Mouse (Mus musculus): ENCODE measurements around the gene Stx8.

Stx8 gene

DNA sequence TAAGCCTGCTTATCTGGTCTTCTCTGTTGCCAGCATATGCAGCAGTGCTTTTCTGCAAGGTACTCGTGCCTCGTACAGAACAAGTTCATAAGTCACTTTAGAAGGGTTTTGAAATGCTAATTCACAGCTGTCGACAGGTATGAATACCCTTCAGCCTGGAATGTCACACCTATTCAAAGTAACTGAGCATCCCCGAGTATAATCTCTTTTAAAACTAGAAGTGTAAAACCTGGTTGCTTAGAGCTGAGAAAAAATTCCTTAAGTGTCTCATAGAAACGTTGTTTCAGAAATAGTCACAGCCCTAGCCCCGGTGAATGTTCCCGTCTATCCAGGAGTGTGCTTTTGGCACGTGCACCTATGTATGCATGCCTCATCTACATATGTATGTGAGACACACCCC, 176.3 kb downstream of the Stx8 start:
- DNase-seq (ENCODE audit: extremely low read depth, low read depth, low spot score): no peak

DNA sequence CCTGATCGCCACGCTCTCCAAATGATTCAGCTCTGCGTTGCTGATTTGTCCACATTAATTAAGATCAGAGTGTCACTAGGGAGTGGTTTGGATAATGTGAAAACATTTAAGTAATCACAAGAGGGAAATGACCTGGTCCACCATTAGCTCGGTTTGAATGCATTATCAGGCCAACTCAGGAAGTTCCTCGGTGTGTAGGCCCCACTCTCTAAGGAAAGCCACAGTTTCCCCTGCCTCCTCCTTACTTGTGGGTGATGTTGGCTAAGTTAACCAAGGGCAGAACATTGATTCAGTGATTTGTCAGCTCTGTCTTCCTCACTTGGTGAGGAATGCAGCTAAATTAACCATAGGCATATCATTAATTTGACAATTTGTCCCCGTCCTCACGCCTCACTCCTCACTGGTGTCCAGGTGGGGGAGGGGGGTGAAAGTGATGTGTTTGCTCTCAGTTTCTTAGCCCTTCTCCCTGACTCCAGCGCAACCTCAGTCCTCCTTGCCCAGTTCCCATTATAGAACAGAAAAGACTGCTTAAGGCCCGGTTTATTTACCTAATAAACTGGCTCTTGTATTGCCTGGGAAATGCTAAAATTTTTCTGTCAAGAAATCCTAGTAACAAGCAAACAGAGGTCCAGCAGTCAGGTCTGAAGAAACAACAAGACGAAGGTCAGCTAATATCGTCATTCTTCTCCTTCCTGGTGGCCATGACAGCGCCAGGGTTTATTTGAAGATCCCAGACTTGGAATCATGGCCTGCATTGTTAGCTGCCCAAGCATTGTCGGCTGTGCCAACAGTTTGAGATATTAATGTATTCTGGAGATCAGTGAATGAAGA, 178.5 kb downstream of the Stx8 start:
- no peak for DNase-seq (ENCODE audit: extremely low read depth, low read depth, low spot score)

DNA sequence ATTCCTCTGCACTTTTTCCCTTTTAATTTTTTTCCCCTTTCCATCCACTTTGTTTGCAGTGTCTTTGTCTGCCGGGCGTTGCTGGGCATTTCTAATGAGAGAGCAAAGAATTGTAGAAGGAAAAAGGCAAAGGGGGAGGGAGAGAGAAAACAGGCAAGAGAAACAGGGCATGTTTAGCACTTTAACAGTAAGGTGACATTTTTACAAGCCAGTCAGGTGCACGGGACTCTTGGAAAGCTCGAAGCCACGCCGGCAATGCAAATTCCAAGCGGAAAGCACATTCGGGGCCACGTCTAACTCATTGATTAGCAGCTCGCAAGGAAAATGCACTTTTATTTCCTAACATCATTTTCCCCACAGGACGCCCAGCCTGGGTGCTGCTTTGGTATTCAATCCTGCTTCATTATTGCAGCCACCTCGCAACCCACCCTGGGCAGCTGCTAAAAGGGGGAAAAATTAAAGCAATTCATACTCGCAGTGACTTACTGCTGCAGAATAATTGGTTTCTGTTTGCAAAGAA, 179.1 kb downstream of the Stx8 start:
- no peak for DNase-seq (ENCODE audit: extremely low read depth, low read depth, low spot score)

DNA sequence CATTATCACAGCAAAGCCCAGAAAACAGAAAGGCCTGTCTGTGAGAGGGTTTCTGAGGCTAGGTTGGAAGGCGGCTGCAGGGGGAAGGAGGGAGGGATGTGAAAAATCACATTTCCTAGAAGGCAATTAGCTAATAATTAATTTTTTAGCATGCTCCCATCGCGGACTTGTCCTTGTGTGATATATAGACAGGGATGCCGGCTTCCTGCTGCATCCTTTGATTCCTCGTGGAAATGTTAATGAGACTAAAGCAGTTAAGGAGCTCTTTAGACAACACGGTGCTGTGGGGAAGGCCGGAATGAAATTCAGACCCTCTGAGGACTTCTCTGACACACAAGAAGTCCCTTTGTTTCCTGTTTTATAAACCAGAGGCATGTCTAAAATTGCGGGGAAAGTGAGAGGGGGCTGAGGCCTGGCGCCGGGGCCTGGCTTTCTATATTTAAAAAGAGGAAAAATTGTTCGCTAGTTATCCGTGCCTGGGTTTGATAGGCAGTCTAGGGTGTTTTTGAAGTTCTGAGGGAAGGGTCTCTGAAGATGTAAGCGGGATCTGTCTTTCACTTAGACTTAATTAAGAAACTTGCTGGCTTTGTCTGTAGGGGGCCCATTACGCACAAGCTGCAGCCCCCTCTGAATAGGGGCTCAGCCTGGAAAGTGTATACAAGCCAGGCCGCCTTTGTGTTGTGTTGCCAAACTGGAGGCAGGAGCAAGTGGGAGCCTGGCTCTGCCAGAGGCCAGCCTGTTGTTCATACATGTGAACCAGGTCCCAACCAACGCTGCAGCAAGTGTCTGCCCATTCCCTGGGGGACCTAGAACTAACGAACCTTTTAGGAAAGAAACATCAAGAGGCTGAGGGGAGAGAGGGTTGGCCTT, 179.8 kb downstream of the Stx8 start:
- no peak for DNase-seq (ENCODE audit: extremely low read depth, low read depth, low spot score)

DNA sequence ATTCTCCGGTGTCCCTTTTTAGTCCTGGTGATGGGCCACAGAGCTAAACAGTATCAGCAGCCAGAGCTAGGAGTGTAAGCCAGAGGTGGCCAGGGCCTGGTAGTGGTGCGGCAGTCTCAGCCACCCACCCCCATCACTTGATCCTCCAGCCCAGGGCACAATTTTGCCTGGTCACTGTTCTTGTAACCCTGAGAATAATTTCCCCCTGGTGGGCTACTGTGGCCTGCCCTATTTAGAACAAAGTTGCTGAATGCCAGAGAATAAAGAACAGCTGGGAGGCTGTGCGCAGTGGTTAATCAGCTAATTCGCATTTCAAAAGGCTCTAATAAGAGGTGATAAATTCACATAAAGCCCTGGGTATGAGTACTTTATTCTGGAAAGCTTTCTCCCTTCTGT, 180.5 kb downstream of the Stx8 start:
- no peak for DNase-seq (ENCODE audit: extremely low read depth, low read depth, low spot score)

DNA sequence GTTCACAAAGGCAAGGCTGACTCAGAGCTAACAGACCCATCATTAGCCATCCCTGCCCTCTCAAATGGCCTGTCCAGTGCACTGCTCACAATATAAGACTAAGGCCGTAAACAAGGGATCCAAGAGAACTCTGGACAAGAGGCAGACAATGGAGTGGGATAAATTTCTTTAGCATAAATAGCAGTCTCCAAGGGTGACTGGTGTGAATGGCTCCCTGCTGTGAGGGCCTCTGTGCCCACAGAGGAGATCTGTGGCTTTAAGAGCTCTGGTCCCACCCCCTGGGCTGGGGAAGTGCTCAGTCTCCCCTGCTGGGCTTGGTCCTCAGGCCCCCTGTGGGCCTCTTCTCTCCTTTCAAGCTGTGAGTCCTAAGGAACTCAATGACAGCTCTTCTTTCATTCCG, 184.9 kb downstream of the Stx8 start:
- DNase-seq (ENCODE audit: extremely low read depth, low read depth, low spot score): no peak

DNA sequence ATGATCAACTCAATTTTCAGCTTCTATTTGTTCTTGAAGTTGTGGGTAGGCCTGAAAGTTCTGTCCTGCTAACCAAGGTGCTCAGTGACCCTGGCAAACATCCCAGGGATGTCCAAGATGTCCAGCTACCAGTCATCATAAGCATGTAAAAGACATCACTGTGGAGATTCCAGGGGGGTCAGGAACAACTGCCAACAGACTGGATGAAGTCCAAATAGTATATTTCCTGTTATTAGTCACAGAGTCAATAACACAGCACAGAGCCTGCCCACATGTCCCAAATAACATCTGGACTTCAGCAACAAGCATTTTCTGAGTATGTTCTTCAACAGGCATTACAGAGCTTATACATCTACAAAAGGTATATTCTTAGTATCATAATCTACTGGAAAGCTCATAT, 189.8 kb downstream of the Stx8 start:
- no peak for DNase-seq (ENCODE audit: extremely low read depth, low read depth, low spot score)

DNA sequence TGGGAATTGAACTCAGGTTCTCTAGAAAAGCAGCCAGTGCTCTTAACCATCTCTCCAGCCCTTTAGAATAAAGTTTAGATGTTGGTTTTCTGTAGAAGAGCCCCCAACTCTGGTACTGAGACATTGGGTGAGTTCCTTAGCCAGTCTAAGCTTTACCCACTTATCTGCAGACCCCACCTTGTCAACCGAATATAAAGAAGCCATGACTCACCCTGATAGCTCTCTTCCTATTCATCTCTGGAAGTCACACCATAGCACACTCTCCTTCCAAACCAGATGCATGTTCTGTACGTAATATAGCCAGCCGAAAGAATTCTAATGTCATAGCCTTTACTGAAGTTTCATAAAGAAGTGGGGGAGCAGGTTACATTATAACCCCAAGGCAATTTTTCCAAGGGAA, 192.2 kb downstream of the Stx8 start:
- no peak for DNase-seq (ENCODE audit: extremely low read depth, low read depth, low spot score)

DNA sequence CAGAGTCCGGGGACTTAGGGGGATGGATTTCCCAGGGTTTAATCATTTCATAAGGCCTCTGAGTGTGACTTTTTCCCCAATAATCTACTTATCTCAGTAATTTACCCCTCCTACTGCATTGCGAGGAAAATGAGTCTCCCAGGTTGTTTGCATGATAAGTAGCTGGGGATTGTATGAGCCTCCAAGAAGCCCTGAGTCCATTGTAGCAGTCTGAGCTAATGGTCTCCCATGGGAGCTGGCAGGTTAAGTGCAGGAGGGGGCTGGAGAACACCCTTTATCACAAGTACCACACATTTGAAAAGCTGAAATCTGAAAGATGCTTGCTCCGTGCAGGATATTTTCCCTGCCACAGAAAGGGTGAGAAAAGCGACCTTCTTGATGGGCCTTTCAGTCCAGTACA, 193.9 kb downstream of the Stx8 start:
- no peak for DNase-seq (ENCODE audit: extremely low read depth, low read depth, low spot score)

DNA sequence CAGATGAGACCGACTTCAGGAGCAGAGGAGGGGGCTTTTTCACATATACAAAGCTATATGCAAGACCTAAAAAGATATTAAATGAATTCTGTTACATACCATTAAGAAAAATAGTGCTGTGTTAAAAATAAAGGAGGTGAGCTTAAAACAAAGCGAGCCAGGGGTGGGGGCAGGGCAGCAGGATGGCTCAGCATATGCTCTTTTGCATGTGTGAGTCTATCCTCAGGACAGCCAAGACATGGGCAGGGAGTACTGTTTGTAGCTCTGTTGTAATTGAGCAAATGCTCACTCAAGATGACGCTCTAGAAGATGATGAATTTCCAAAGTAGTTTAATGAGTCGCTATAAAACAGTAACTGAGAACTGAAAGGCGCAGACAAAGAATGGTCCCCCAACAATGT, 198.4 kb downstream of the Stx8 start:
- DNase-seq (ENCODE audit: extremely low read depth, low read depth, low spot score): no peak

DNA sequence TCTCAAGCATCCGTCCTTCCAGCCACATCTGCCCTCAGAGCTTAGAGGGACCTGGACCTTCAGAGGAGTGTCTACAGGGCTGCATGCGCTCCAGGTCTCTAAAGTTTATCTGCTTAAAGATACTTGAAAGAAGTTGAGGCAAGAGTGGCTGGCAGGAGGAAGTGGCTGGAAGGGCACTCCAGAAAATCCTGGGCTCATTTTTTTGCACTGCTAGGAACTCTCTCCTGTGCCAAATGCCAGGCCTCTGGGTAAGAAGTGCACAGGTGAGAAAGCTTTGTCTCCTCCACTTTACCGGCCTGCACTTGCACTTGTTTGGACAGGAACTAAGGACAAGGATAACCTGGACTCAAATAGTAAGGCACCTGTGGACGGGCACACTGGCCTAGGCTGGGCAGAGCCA, 202.4 kb downstream of the Stx8 start:
- no peak for DNase-seq (ENCODE audit: extremely low read depth, low read depth, low spot score)

DNA sequence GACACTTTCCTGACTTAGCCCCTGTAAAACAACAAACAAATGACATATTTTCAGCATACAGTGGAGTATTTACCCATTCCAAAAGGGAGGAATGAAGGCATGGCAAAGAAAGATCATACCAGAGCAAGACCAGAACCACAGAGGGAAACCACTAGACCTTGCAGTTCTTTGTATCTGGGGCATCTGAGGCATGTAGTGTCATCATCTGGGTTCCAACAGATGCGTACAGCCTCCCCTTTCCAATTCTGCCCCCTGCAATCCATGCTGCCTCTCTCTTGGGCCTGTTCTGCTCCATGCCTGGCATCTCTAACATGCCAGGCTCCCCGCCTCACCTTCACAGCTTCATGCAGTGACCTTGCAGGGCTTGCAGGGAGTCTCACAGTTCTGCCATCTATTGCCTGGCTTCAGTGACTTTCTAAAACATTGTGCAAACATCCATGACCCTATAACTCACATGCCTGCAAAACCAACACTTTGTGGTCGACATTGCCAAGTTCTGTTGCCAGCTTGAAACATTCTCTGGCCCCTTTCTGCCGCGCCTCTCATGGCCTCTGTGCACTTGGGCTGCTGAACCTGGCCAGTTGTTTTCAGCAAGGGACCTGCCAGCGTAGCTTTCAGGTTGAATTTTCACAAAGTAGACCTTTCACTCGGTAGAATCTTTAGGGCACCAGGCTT, 206.1 kb downstream of the Stx8 start:
- DNase-seq (ENCODE audit: extremely low read depth, low read depth, low spot score): no peak

DNA sequence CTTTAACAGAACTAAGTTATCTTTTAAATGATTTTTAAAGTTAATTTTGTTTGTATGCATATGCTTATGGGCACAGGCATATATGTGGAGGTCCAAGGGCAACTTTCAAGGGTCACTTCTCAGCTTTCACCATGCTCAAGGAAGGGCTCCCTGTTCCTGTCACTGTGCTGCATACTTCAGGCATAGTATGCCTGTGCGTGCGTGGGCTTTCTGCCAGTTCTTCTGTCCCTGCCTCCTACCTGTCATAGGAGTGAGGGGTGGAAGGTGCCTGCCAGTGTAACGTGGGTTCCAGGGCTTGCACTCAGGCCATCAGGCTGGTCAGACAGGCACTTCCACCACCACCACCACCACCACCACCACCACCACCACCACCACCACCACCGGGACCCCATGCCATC, 206.7 kb downstream of the Stx8 start:
- no peak for DNase-seq (ENCODE audit: extremely low read depth, low read depth, low spot score)

DNA sequence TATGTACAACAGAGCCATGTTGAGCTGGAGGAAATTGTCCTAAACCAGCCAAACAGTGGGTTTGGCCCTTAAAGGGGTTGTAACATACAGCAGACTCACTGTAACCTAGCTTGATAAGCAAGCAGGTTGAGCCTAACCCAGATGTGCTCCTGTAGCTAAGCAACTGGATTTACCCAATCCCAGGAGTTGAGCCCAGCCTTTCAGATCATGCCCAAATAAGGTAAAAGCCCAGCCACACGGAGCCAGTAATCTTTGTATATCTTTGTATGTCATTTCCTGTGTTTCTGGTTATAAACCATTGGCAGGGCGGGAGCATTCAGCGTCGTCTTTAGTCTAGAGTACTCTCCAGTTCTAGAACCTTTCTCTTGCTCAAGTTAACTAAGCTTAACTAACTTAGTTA, 210.6 kb downstream of the Stx8 start:
- DNase-seq (ENCODE audit: extremely low read depth, low read depth, low spot score): no peak

DNA sequence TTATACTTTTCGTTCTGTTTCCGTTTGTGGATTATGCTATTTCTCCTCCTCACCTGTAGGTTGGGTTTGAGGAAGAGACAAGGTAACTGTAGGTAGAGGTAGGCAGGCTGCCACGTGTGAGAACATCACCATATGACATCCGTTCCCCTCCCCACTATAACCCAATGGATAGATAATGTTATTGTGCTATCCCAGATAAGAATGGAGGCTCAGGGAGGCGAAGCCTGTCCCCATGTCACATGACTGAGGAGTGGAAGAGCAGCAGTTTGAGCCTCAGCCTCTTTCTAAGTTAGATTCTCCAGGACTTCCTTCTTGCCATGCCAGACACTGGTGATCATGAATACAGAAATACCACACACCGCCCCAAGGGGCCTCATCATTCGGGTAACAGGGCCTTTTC, 211.4 kb downstream of the Stx8 start:
- no peak for DNase-seq (ENCODE audit: extremely low read depth, low read depth, low spot score)

DNA sequence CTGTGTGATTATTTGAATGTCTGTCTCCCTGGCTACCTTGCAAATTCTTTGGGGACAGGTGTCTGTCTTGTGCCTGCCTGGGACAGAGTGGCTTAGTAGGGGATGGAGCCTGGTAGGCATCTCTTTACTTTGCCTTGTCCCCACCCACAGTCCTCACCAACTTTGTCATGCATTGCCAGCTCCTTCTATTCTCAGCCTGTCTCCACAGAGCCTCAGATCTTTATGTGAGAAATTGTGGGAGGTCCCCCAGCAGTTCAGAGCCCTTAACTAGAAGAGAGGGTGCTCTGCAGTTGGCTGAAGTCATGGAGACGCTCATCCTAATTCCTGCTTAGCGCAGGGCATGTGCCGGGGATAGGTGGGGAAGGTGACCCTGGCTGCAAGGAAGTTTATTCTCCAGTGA, 219.7 kb downstream of the Stx8 start:
- no peak for DNase-seq (ENCODE audit: extremely low read depth, low read depth, low spot score)

DNA sequence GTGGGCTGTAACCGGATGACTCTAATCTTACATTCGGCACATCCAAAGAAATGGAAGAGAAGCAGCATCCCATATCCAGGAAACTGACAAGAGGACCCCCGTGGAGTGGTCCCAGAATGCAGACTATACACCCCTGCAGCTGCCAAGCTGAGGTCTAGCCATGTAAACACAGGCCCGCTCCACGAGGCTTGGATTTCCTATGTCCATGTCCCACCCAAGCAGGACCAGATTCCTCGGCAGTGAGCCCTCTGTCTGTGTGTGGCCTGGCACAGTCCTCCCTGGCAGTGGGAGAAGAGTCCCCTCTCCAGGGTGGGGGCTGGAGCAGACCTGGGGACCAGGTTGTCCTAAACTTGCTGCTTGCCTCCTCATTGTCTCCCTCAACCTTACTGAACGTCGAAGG, 221.2 kb downstream of the Stx8 start:
- DNase-seq (ENCODE audit: extremely low read depth, low read depth, low spot score): no peak

DNA sequence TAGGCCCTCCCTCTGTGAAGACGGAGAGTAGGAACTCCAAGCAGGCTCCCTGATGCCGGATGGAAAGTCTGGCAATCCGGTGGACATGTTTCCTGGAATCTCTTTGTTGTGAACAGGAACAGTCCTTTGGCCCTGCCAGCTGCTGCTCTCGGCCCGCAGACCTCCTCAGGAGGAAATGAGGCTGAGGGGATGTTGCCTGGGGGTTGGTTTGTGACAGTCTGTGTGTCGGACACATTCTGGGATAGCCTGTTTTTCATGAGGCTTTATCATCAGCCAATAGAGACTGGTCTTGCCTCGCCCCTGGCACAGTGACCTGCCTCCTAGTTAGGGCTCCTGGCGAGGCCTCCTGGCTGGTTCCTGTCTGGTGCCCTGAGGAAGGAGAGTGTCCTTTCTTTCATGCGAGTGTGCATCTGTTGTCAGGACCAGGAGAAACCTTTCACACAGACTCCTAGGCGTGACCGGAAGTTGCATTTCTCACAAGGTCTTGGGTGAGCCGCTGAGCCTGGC, 222.8 kb downstream of the Stx8 start:
- no peak for DNase-seq (ENCODE audit: extremely low read depth, low read depth, low spot score)

DNA sequence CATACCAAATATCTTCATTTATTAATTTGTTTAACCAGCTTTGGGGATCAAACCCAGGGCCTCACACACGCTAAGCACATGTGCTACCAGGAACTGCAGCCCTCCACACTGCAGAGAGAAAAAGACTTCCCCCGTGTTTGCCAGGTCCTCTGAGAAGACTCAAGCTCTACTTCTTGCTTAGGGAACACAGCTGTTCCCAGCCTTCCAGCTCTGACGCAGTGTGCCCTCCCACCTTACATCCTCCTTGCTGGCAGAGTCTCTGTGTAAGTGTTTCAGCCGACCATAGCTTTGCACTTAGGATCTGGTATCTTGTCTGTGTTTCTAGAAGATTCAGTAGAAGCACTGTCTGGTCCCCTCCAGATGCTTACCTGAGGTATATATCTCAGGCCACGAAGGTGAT, 224.9 kb downstream of the Stx8 start:
- DNase-seq (ENCODE audit: extremely low read depth, low read depth, low spot score): no peak

DNA sequence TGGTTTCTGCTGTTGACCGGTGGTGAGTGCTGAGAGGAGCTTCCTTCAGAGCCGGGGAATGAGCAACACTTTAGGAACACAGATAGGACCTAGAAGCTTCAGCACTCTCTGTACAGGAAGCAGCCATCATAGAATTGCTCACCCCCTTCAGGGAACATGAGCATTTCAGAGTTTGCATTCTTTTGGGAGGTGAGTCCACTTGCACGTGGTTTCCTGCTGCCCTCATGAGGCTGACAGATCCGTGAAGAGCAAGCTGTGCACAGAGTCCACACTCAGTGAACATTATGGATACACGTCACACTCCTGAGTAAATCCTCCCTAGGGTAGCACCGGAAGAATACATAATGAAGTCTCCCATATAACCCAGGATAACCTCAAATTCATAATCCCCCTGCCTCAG, 229.2 kb downstream of the Stx8 start:
- DNase-seq (ENCODE audit: extremely low read depth, low read depth, low spot score): no peak

DNA sequence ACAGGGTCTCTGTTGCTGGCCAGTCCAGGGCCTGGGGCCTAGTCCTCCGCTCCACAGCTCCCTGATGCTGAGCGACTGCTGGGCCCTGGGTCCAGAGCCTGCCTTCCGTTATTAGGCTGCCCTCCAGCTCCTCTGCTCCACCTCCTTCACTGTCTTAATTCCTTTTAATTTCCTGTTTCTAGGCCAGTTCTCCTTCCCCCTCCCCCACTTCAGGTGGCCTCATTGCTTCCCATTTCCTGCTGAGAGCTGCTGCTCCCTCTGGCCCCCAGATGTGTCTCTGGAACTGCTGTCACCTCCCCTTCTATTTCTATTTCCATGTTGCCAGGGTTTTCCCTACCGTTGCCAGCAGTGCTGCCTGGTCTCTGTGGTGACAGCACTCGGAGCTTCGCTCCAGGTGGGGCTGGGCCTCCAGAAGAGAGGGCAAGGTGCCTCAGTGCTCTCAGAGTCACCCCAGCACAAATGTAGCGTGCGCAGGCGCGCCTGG, 229.7 kb downstream of the Stx8 start:
- DNase-seq (ENCODE audit: extremely low read depth, low read depth, low spot score): no peak

Measured in fat pad, adult 2 months (tissue).